ENCODE assay signal across 8 mouse cellular contexts in the genomic region with DNA sequence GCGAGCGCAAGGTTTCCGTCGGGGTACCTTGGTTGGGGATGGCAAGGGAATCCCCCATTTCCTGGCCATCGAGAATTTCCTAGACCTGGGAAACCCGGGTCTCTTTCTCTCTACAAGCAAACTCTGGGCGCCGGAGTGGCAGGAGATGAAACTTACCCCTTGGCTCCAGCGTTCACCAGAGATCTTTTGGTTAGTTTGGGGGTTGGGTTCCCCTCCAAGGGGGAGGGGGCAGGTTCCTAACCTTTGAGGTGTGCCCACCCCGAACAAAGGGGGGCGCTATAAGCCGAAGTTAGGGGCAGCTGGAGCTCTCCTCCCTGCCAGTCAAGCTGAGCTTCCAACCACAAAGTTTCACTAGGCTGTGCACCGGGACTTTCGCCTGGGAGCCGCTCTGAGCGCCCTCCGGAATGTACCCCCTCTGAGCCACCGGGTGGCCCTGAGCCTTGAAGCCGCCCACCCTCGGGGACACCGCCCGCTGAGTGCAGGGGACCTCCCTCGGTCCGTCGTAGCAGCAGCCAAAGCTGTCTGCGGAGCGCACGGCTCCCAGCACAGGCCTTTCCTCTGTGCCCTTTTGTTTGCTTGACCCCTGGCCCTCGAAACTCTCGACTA. TPM values are rescaled to one million over a fixed set of nuclear protein-coding genes. Genes with fewer than 3 reads are reported as not detected.
DNase-seq lines count a peak whose midpoint lies in the region; ATAC-seq and TF ChIP-seq lines count a peak whose summit lies in the region.

No protein-coding gene starts in this region.

- H3K4me1 ChIP-seq in limb, embryonic 12.5 days (replicated peaks) = peaks cover 50% of the 10 kb centered on the region
- H3K4me1 ChIP-seq in midbrain, embryonic 16.5 days (ENCODE audit: control insufficient read depth, insufficient read depth, low read length) = peaks cover 41% of the 10 kb centered on the region

- DNase-seq in gastrocnemius, adult 2 months = peak; percentile 33
- DNase-seq in gastrocnemius, postnatal 25 days = no peak
- DNase-seq in R1 (ENCODE audit: low read depth, low spot score) = peak; percentile 28
- DNase-seq in embryo, embryonic 11.5 days (ENCODE audit: low read depth, low spot score) = peak; percentile 47
- DNase-seq in heart, postnatal 10 days = peak; percentile 38 to 41
- DNase-seq in testis, postnatal 14 days (ENCODE audit: low spot score) = peak; percentile 41

- TF ChIP-seq CTCF in gastrocnemius, adult 2 months (IDR thresholded peaks at IDR 0.05) = peak; percentile 21; the same call in 1 of the 2 replicates

- no peaks in the 10 kb centered on the region for H3K36me3 ChIP-seq in limb, embryonic 12.5 days
- no peaks in the 10 kb centered on the region for H3K36me3 ChIP-seq in midbrain, embryonic 16.5 days (ENCODE audit: control insufficient read depth, insufficient read depth, low read length)

- WGBS in limb, embryonic 12.5 days = 1% methylated on average over 30 of the region's 30 CpGs
- under 1% methylated on average over 30 of the region's 30 CpGs for WGBS in midbrain, embryonic 16.5 days

- ATAC-seq in limb, embryonic 12.5 days (ENCODE audit: insufficient number of reproducible peaks, insufficient read depth, low FRiP score, low TSS enrichment, low read depth) = no peak
- no peak for ATAC-seq in midbrain, embryonic 16.5 days

- H3K9ac ChIP-seq in limb, embryonic 12.5 days (replicated peaks) = 0 out of 2 replicates have a peak overlapping the region, but pooled peaks have one; percentile 27
- H3K9ac ChIP-seq in midbrain, embryonic 16.5 days (ENCODE audit: low read depth, low read length) = peak overlapping the region; percentile 45; the same call in 1 of the 2 replicates

- peaks cover 77% of the 10 kb centered on the region for H3K27me3 ChIP-seq in limb, embryonic 12.5 days
- H3K27me3 ChIP-seq in midbrain, embryonic 16.5 days (ENCODE audit: control insufficient read depth, insufficient read depth, low read depth, low read length) = peaks cover 40% of the 10 kb centered on the region

- H3K4me2 ChIP-seq in limb, embryonic 12.5 days = peak overlapping the region; percentile 99
- peak overlapping the region; percentile 98 for H3K4me2 ChIP-seq in midbrain, embryonic 16.5 days (ENCODE audit: low read length)

- no peak overlapping the region for H3K27ac ChIP-seq in gastrocnemius, adult 2 months
- no peak overlapping the region for H3K27ac ChIP-seq in limb, embryonic 12.5 days
- no peak overlapping the region for H3K27ac ChIP-seq in midbrain, embryonic 16.5 days (ENCODE audit: low read length)

- H3K9me3 ChIP-seq in limb, embryonic 12.5 days = no peaks in the 10 kb centered on the region
- H3K9me3 ChIP-seq in midbrain, embryonic 16.5 days (replicated peaks; ENCODE audit: control insufficient read depth, low read length, poor library complexity, severe bottlenecking) = no peaks in the 10 kb centered on the region

- peak overlapping the region; percentile 94 for H3K4me3 ChIP-seq in gastrocnemius, adult 2 months
- peak overlapping the region; percentile 66 for H3K4me3 ChIP-seq in limb, embryonic 12.5 days (replicated peaks)
- peak overlapping the region; percentile 72 for H3K4me3 ChIP-seq in midbrain, embryonic 16.5 days (ENCODE audit: low read depth, low read length)

- intact Hi-C loops in gastrocnemius, adult 2 months (cut with DNase I) = loop anchor here (5.0 to 10.0 kb wide), 3 partner anchors 79 to 613 kb away; no protein-coding TSS in a partner anchor
- intact Hi-C loops in heart, postnatal 10 days (cut with DNase I) = loop anchor here (2.0 to 5.0 kb wide), 2 partner anchors 77 to 576 kb away; a partner anchor contains a TSS

RNA-seq across cellular contexts. Expression of a gene that starts 2.9 kb away (rescaled TPM):
- total RNA-seq in gastrocnemius, adult 2 months (2021) = 10 to 100 TPM; 14.2 to 15.0 TPM
- total RNA-seq in gastrocnemius, postnatal 25 days (2021) = 10 to 100 TPM in 1 of 2 experiments, 1 to 10 TPM in 1; 6.1 to 11.0 TPM
- total RNA-seq in heart, postnatal 10 days (2021) = 10 to 100 TPM in 1 of 2 experiments, 1 to 10 TPM in 1; 4.5 to 12.4 TPM
- 0.11 and 0.28 TPM in 2 replicates for polyA plus RNA-seq in limb, embryonic 12.5 days (2016; fragmentation: Nextera tagmentation; extraction: Ambion mirVana)
- polyA plus RNA-seq in midbrain, embryonic 16.5 days (2015; fragmentation: Nextera tagmentation; extraction: Ambion mirVana) = 1.4 and 1.6 TPM in 2 replicates
